Mouse (Mus musculus): ENCODE measurements around the gene Kif23. TPM values are rescaled to one million over a fixed set of nuclear protein-coding genes. Genes with fewer than 3 reads are reported as not detected.

Gene Kif23
- polyA plus RNA-seq, 1 experiment from 2014 or later = 10.1 TPM

Other genes starting within 250 kb of the Kif23 start
- 818 and 819 TPM in 2 replicates for gene Rplp1, start 32.2 kb downstream of the Kif23 start, polyA plus RNA-seq (2015; fragmentation: Nextera tagmentation; extraction: Ambion mirVana)
- gene Paqr5, start 80.1 kb upstream of the Kif23 start, polyA plus RNA-seq (2015; fragmentation: Nextera tagmentation; extraction: Ambion mirVana) = 0.18 and 0.48 TPM in 2 replicates
- 21.0 and 22.1 TPM in 2 replicates for gene Glce, start 175.9 kb upstream of the Kif23 start, polyA plus RNA-seq (2015; fragmentation: Nextera tagmentation; extraction: Ambion mirVana)

All from midbrain, embryonic 16.5 days (tissue).